23 mouse cellular contexts compared by ENCODE assay signal in genomic region chr12:76896566-76896965, GRCm38 (mm10).
DNase-seq lines count a peak whose midpoint lies in the region; ATAC-seq and TF ChIP-seq lines count a peak whose summit lies in the region.
"Had no signal": no experiment of that assay in that cellular context is flagged by ENCODE, and none has a peak within 500 bp of the region (broad histone marks: within the 10 kb centered on the region; RNA-seq: fewer than 3 reads in every experiment).

No protein-coding gene starts in this region.

- H3K36me3 ChIP-seq in heart, embryonic 12.5 days = peaks cover 33% of the 10 kb centered on the region
- H3K36me3 ChIP-seq in ES-Bruce4 (ENCODE audit: control insufficient read depth, insufficient read depth, low read length, poor library complexity, severe bottlenecking) = no peaks in the 10 kb centered on the region
- H3K36me3 ChIP-seq in MEL (ENCODE audit: control insufficient read depth in 1 of 2, insufficient read depth in 2 of 2, low read length in 2 of 2) = no peaks in the 10 kb centered on the region; a peak in 2 of 4 replicates

- no peak overlapping the region for H3K4me2 ChIP-seq in heart, embryonic 12.5 days
- H3K4me2 ChIP-seq: embryonic facial prominence, embryonic 13.5 days; forebrain, embryonic 12.5 days; forebrain, embryonic 15.5 days; hindbrain, embryonic 14.5 days had no signal

- H3K27ac ChIP-seq in gastrocnemius, adult 2 months = peak overlapping the region; percentile 75
- peak overlapping the region; percentile 76 for H3K27ac ChIP-seq in heart, embryonic 12.5 days (ENCODE audit: poor library complexity, severe bottlenecking)
- H3K27ac ChIP-seq in ES-Bruce4 (ENCODE audit: insufficient read depth, low read length) = 0 out of 2 replicates have a peak overlapping the region, but pooled peaks have one; percentile 45
- no peak overlapping the region for H3K27ac ChIP-seq in MEL (ENCODE audit: control insufficient read depth, low read depth, low read length)
- H3K27ac ChIP-seq: embryonic facial prominence, embryonic 13.5 days; forebrain, embryonic 15.5 days; hindbrain, embryonic 14.5 days; hindbrain, postnatal 0 days had no signal

- TF ChIP-seq EP300 in ES-Bruce4 (IDR thresholded peaks at IDR 0.05; ENCODE audit: insufficient read depth, low read depth, low read length) (no peak), MEL (IDR thresholded peaks at IDR 0.05; ENCODE audit: low read depth in 1 of 2, low read length in 2 of 2) (no peak)

- peaks cover 25% of the 10 kb centered on the region for H3K4me1 ChIP-seq in heart, embryonic 12.5 days (replicated peaks)
- peaks cover 18% of the 10 kb centered on the region for H3K4me1 ChIP-seq in ES-Bruce4 (ENCODE audit: control insufficient read depth, insufficient read depth, low read length)
- H3K4me1 ChIP-seq in MEL (ENCODE audit: control insufficient read depth in 1 of 2, insufficient read depth in 2 of 2, low read length in 2 of 2) = no peaks in the 10 kb centered on the region

- H3K27me3 ChIP-seq in heart, embryonic 12.5 days (replicated peaks) = no peaks in the 10 kb centered on the region
- H3K27me3 ChIP-seq in ES-Bruce4 (ENCODE audit: control insufficient read depth, insufficient read depth, low read length, poor library complexity, severe bottlenecking) = no peaks in the 10 kb centered on the region
- H3K27me3 ChIP-seq in MEL (ENCODE audit: control insufficient read depth in 1 of 2, insufficient read depth in 2 of 2, low read length in 2 of 2) = no peaks in the 10 kb centered on the region
- H3K27me3 ChIP-seq: CH12.LX; embryonic facial prominence, embryonic 13.5 days; forebrain, embryonic 12.5 days; forebrain, embryonic 15.5 days; Patski had no signal

- no peaks in the 10 kb centered on the region for H3K9me3 ChIP-seq in heart, embryonic 12.5 days (replicated peaks)
- H3K9me3 ChIP-seq in ES-Bruce4 (replicated peaks; ENCODE audit: control insufficient read depth, insufficient read depth, low read length, poor library complexity, severe bottlenecking) (no peaks in the 10 kb centered on the region), MEL (replicated peaks; ENCODE audit: insufficient read depth, low read length) (no peaks in the 10 kb centered on the region)
- H3K9me3 ChIP-seq: embryonic facial prominence, embryonic 10.5 days; embryonic facial prominence, embryonic 13.5 days; forebrain, embryonic 12.5 days; forebrain, embryonic 15.5 days had no signal

- no peak for DNase-seq in gastrocnemius, adult 2 months
- no peak for DNase-seq in gastrocnemius, adult 18-20 months (ENCODE audit: low spot score)
- no peak for DNase-seq in heart, adult 8-10 months (ENCODE audit: low spot score)
- no peak for DNase-seq in MEL (ENCODE audit: low read depth, low spot score)
- DNase-seq in lung, postnatal 4 days = no peak
- DNase-seq: adrenal gland, postnatal 10 days; adrenal gland, postnatal 36 days; B cell, adult 2 months; gastrocnemius, postnatal 14 days; heart, adult 11 months; kidney, adult 18-20 months had no signal

- H3K4me3 ChIP-seq in gastrocnemius, adult 2 months = no peak overlapping the region
- H3K4me3 ChIP-seq in heart, embryonic 12.5 days = no peak overlapping the region
- no peak overlapping the region for H3K4me3 ChIP-seq in ES-Bruce4 (ENCODE audit: low read depth, low read length)
- no peak overlapping the region for H3K4me3 ChIP-seq in MEL (ENCODE audit: control insufficient read depth in 1 of 2, insufficient read depth in 1 of 2, low read depth in 2 of 2, low read length in 2 of 2)
- H3K4me3 ChIP-seq: embryonic facial prominence, embryonic 10.5 days; embryonic facial prominence, embryonic 13.5 days; erythroblast, embryonic 14.5 days; forebrain, embryonic 12.5 days; forebrain, embryonic 15.5 days had no signal

- TF ChIP-seq POLR2A in ES-Bruce4 (IDR thresholded peaks at IDR 0.05; ENCODE audit: insufficient read depth, low read length) (no peak), MEL (IDR thresholded peaks at IDR 0.05; ENCODE audit: control insufficient read depth in 1 of 2, insufficient read depth in 1 of 2, low read depth in 1 of 2, low read length in 2 of 2, poor library complexity in 1 of 2) (no peak)

- H3K9ac ChIP-seq in heart, embryonic 12.5 days = no peak overlapping the region
- H3K9ac ChIP-seq in ES-Bruce4 (ENCODE audit: low read depth, poor library complexity, severe bottlenecking) (no peak overlapping the region), MEL (ENCODE audit: control insufficient read depth, low read depth, low read length, poor library complexity, severe bottlenecking) (no peak overlapping the region)
- H3K9ac ChIP-seq: embryonic facial prominence, embryonic 13.5 days; forebrain, embryonic 12.5 days; forebrain, embryonic 15.5 days; hindbrain, embryonic 14.5 days had no signal

- ATAC-seq in heart, embryonic 12.5 days (ENCODE audit: insufficient number of reproducible peaks, low FRiP score) = no peak
- ATAC-seq: inflammation-experienced regulatory T-cells, adult 6 months; Patski had no signal

- no peaks in the 10 kb centered on the region for H3K79me2 ChIP-seq in MEL (ENCODE audit: control insufficient read depth, insufficient read depth, low read length, poor library complexity)

- 80% methylated on average over 4 of the region's 4 CpGs for WGBS in heart, embryonic 12.5 days

- TF ChIP-seq RAD21 in MEL (IDR thresholded peaks at IDR 0.05; ENCODE audit: low read depth, low read length) = no peak

- no peak for TF ChIP-seq CTCF in gastrocnemius, adult 2 months (IDR thresholded peaks at IDR 0.05)
- TF ChIP-seq CTCF in ES-Bruce4 (IDR thresholded peaks at IDR 0.05; ENCODE audit: low read depth, low read length) (no peak), MEL (IDR thresholded peaks at IDR 0.05 in 2 of 3, conservative IDR thresholded peaks at IDR 0.05 in 1 of 3; ENCODE audit: control insufficient read depth in 1 of 3, insufficient read depth in 1 of 3, low read depth in 2 of 3, low read length in 3 of 3, poor library complexity in 1 of 3, severe bottlenecking in 1 of 3) (no peak)

- intact Hi-C loops in gastrocnemius, adult 2 months (cut with DNase I) = no loop called here

TF ChIP-seq in MEL, 35 proteins besides CTCF, POLR2A, EP300 and RAD21:
- TF ChIP-seq ZNF384 (IDR thresholded peaks at IDR 0.05; ENCODE audit: low read depth, low read length) = peak; percentile 58; the same call in 1 of the 2 replicates
- TF ChIP-seq MYC (IDR thresholded peaks at IDR 0.05; ENCODE audit: low read depth, low read length) = no peak
